Mouse (Mus musculus): Measurements from ENCODE around the gene Tmem132c.

The Tmem132c gene

GRCm38 (mm10) chr5:127241136-127241924 lies at the start of gene Tmem132c:
Tmem132c (plus strand) TSS chr5:127241808.
- no peak for DNase-seq (ENCODE audit: low read depth)

- DNase-seq (ENCODE audit: low read depth) = no peak
These were observed 49.7 kb upstream of the Tmem132c start for GRCm38 (mm10) chr5:127191881-127192280.

- no peak for DNase-seq (ENCODE audit: low read depth)
These were observed 42.8 kb upstream of the Tmem132c start for GRCm38 (mm10) chr5:127198850-127199249.

- no peak for DNase-seq (ENCODE audit: low read depth)
These were observed 36.7 kb upstream of the Tmem132c start for GRCm38 (mm10) chr5:127204881-127205280.

- DNase-seq (ENCODE audit: low read depth) = no peak
These were observed 25.2 kb upstream of the Tmem132c start for GRCm38 (mm10) chr5:127216389-127216788.

GRCm38 (mm10) chr5:127217725-127218124 lies 23.9 kb upstream of the Tmem132c start:
- DNase-seq (ENCODE audit: low read depth) = no peak

- DNase-seq (ENCODE audit: low read depth) = no peak
These were observed 13.5 kb upstream of the Tmem132c start for GRCm38 (mm10) chr5:127227929-127228595.

- DNase-seq (ENCODE audit: low read depth) = no peak
These were observed 6.9 kb upstream of the Tmem132c start for GRCm38 (mm10) chr5:127234715-127235114.

- DNase-seq (ENCODE audit: low read depth) = no peak
These were observed 6.4 kb upstream of the Tmem132c start for GRCm38 (mm10) chr5:127235203-127235602.

- DNase-seq (ENCODE audit: low read depth) = no peak
These were observed 1.9 kb upstream of the Tmem132c start for GRCm38 (mm10) chr5:127239706-127240105.

GRCm38 (mm10) chr5:127240646-127241045 lies 962 bp upstream of the Tmem132c start:
- no peak for DNase-seq (ENCODE audit: low read depth)

- no peak for DNase-seq (ENCODE audit: low read depth)
These were observed 536 bp downstream of the Tmem132c start for GRCm38 (mm10) chr5:127241925-127242762.

GRCm38 (mm10) chr5:127242763-127243160 lies 1.2 kb downstream of the Tmem132c start:
- no peak for DNase-seq (ENCODE audit: low read depth)

- DNase-seq (ENCODE audit: low read depth) = no peak
These were observed 1.6 kb downstream of the Tmem132c start for GRCm38 (mm10) chr5:127243209-127243608.

GRCm38 (mm10) chr5:127243611-127244010 lies 2.0 kb downstream of the Tmem132c start:
- no peak for DNase-seq (ENCODE audit: low read depth)

- no peak for DNase-seq (ENCODE audit: low read depth)
These were observed 11.7 kb downstream of the Tmem132c start for GRCm38 (mm10) chr5:127253263-127253662.

GRCm38 (mm10) chr5:127256947-127257610 lies 15.5 kb downstream of the Tmem132c start:
- no peak for DNase-seq (ENCODE audit: low read depth)

- DNase-seq (ENCODE audit: low read depth) = no peak
These were observed 20.5 kb downstream of the Tmem132c start for GRCm38 (mm10) chr5:127262136-127262535.

- DNase-seq (ENCODE audit: low read depth) = no peak
These were observed 29.5 kb downstream of the Tmem132c start for GRCm38 (mm10) chr5:127271145-127271544.

GRCm38 (mm10) chr5:127279462-127279861 lies 37.9 kb downstream of the Tmem132c start:
- DNase-seq (ENCODE audit: low read depth) = no peak

GRCm38 (mm10) chr5:127281186-127281585 lies 39.6 kb downstream of the Tmem132c start:
- no peak for DNase-seq (ENCODE audit: low read depth)

GRCm38 (mm10) chr5:127282539-127283123 lies 41.0 kb downstream of the Tmem132c start:
- no peak for DNase-seq (ENCODE audit: low read depth)

All from 416B (cell line).